Mouse (Mus musculus): Measurements from ENCODE around the gene Sprr2a3.
"Not testable (repeated sequence)": the region's sequence is repeated elsewhere in the genome, so short reads cannot be mapped to it uniquely, and the experiment has no call there.

DNA sequence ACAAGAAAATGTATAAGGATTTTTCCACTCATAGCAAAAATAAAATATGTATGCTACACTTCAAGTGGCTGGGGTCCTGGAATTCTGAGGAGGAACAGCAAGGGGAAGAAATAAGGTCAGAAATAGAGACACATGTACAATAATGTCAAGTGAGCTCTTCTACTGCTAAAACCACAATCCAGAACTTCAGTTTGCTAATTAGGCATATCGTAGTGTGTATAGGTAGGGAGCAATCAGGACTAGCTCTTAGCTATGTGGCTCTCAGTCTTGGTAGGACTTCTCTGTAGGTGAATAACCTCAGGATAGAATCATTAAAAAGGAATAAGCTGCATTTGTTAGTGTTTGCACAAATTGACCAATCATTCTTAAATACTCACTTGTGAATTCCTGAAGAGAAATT lies 46.0 kb upstream of the Sprr2a3 start:
- not testable (repeated sequence) for TF ChIP-seq POLR2A (IDR thresholded peaks at IDR 0.05; ENCODE audit: low read depth, low read length); CTCF (IDR thresholded peaks at IDR 0.05; ENCODE audit: extremely low read depth, insufficient read depth, insufficient read length, insufficient replicate concordance)
